Mouse (Mus musculus) spleen, adult 12 weeks (tissue): Measurements from ENCODE around the gene Insl6.

Experiments used
- DNase-seq: peaks from one replicate; pipeline ENCODE4 v3.0.0; 2022; ENCODE audit warnings: low spot score

The Insl6 gene

GRCm38 (mm10) chr19:29287863-29288262 is 37.3 kb downstream of the Insl6 start:
- DNase-seq, result no peak

- no peak for DNase-seq
These were observed 39.7 kb downstream of the Insl6 start for GRCm38 (mm10) chr19:29285451-29285869.

GRCm38 (mm10) chr19:29278944-29279587 is 46.1 kb downstream of the Insl6 start:
- no peak for DNase-seq

GRCm38 (mm10) chr19:29276414-29276813 is 48.7 kb downstream of the Insl6 start:
- DNase-seq, result no peak

- DNase-seq, result no peak
These were observed 52.9 kb downstream of the Insl6 start for GRCm38 (mm10) chr19:29272011-29272809.
